Mouse (Mus musculus) lung, postnatal 0 days (tissue): ENCODE measurements at regions not wholly inside any gene's neighbourhood (a gene's known extent, or its start where the extent isn't known, plus 50 kb on each side); places are given as distances from the start of the nearest gene placed in this dataset.

ENCODE experiments used
- ATAC-seq: fragments of 200-750 bp; cut with Nextera tagmentation; 2 replicates; pipeline ENCODE4 v1.8.0; 2017; ENCODE audit warnings: moderate library complexity
- DNase-seq: peaks from one replicate; pipeline ENCODE4 v3.0.0-alpha.2; 2016; ENCODE audit warnings: low spot score
- H3K27ac ChIP-seq: fragments of 300-500 bp; sonication (generic); 2 replicates; pipeline ENCODE4 v1.5.1; 2014; ENCODE audit warnings: antibody characterized with exemption, mild to moderate bottlenecking, low read length, mixed read lengths
- H3K27me3 ChIP-seq: fragments of 300-500 bp; sonication (generic); replicated peaks from 2 replicates; pipeline ENCODE4 v1.6.1; 2014; ENCODE audit warnings: low read length, mixed read lengths; ENCODE audit not compliant: insufficient read depth
- H3K36me3 ChIP-seq: fragments of 300-500 bp; sonication (generic); 2 replicates; pipeline ENCODE4 v1.6.1; 2014; ENCODE audit warnings: low read length, mixed read lengths; ENCODE audit not compliant: insufficient read depth
- H3K4me1 ChIP-seq: fragments of 300-500 bp; sonication (generic); 2 replicates; pipeline ENCODE4 v1.6.1; 2014; ENCODE audit warnings: antibody characterized with exemption, low read depth, low read length, mixed read lengths; ENCODE audit not compliant: insufficient read depth
- H3K4me2 ChIP-seq: fragments of 300-500 bp; sonication (generic); replicated peaks from 2 replicates; pipeline ENCODE4 v1.6.1; 2014; ENCODE audit warnings: low read depth, mild to moderate bottlenecking, low read length, moderate library complexity, mixed read lengths
- H3K4me3 ChIP-seq: fragments of 300-500 bp; sonication (generic); 2 replicates; pipeline ENCODE4 v1.5.1; 2014; ENCODE audit warnings: low read depth, low read length
- H3K9ac ChIP-seq: fragments of 300-500 bp; sonication (generic); replicated peaks from 2 replicates; pipeline ENCODE4 v1.6.1; 2014; ENCODE audit warnings: low read depth, mild to moderate bottlenecking
- H3K9me3 ChIP-seq: fragments of 300-500 bp; sonication (generic); 2 replicates; pipeline ENCODE4 v1.6.1; 2016; ENCODE audit warnings: low read length, mixed read lengths
- CTCF ChIP-seq: IDR thresholded peaks from 2 replicates; pipeline ENCODE4 v1.5.1; 2016; ENCODE audit warnings: antibody characterized with exemption, mild to moderate bottlenecking
- EP300 ChIP-seq: IDR thresholded peaks from 2 replicates; pipeline ENCODE4 v1.6.1; 2016; ENCODE audit warnings: antibody characterized with exemption, mild to moderate bottlenecking, control low read depth
- WGBS: fragments of 180-500 bp; shearing (Covaris S2); extraction: QIAGEN DNeasy Blood & Tissue Kit; methylation state at CpG from one replicate; pipeline ENCODE4 v1.1.7; 2014; 5-methylcytosine and 5-hydroxymethylcytosine counted together

- no peak overlapping the region for H3K4me3 ChIP-seq
- peak; percentile 69 for DNase-seq
- H3K4me2 ChIP-seq: no peak overlapping the region
- TF ChIP-seq CTCF (no peak), EP300 (no peak)
- H3K9me3 ChIP-seq: no peaks in the 10 kb centered on the region
- H3K27ac ChIP-seq: no peak overlapping the region
- peak; percentile 53 for ATAC-seq
- H3K27me3 ChIP-seq: no peaks in the 10 kb centered on the region
- no peak overlapping the region for H3K9ac ChIP-seq
- H3K36me3 ChIP-seq: no peaks in the 10 kb centered on the region
- H3K4me1 ChIP-seq: no peaks in the 10 kb centered on the region
- WGBS: 67% methylated on average over 6 of the region's 6 CpGs
Observed at GRCm38 (mm10) chr1:71967574-71968104, 244.5 kb downstream of the Mreg start.

GRCm38 (mm10) chr1:71964450-71965126, 247.5 kb downstream of the Mreg start:
- DNase-seq: no peak

GRCm38 (mm10) chr1:71956940-71957339, 255.2 kb downstream of the Mreg start:
- no peak overlapping the region for H3K27ac ChIP-seq
- DNase-seq (peak; percentile 48), ATAC-seq (peak; percentile 41)
- TF ChIP-seq CTCF (no peak), EP300 (peak; percentile 58; the same call in 1 of the 2 replicates)
- H3K9ac ChIP-seq: no peak overlapping the region
- H3K27me3 ChIP-seq: no peaks in the 10 kb centered on the region
- no peak overlapping the region for H3K4me3 ChIP-seq
- H3K4me1 ChIP-seq: no peaks in the 10 kb centered on the region
- no peaks in the 10 kb centered on the region for H3K9me3 ChIP-seq
- no peak overlapping the region for H3K4me2 ChIP-seq
- 45% methylated on average over 3 of the region's 3 CpGs for WGBS
- no peaks in the 10 kb centered on the region for H3K36me3 ChIP-seq

More at GRCm38 (mm10) chr1:71964450-71965126, 247.5 kb downstream of the Mreg start:
- Histone ChIP-seq H3K9ac (no peak overlapping the region), H3K4me1 (no peaks in the 10 kb centered on the region), H3K27ac (no peak overlapping the region), H3K9me3 (no peaks in the 10 kb centered on the region), H3K27me3 (no peaks in the 10 kb centered on the region), H3K36me3 (no peaks in the 10 kb centered on the region), H3K4me2 (no peak overlapping the region), H3K4me3 (no peak overlapping the region)
- ATAC-seq: no peak
- TF ChIP-seq EP300 (no peak), CTCF (no peak)
- 80% methylated on average over 4 of the region's 4 CpGs for WGBS

GRCm38 (mm10) chr1:71955331-71955730, 256.8 kb downstream of the Mreg start:
- no peak for ATAC-seq
- no peak for DNase-seq
- Histone ChIP-seq H3K27ac (no peak overlapping the region), H3K9me3 (no peaks in the 10 kb centered on the region), H3K4me2 (no peak overlapping the region), H3K36me3 (no peaks in the 10 kb centered on the region), H3K4me3 (no peak overlapping the region), H3K9ac (no peak overlapping the region), H3K27me3 (no peaks in the 10 kb centered on the region), H3K4me1 (no peaks in the 10 kb centered on the region)
- TF ChIP-seq CTCF (no peak), EP300 (no peak)

- Histone ChIP-seq H3K9me3 (no peaks in the 10 kb centered on the region), H3K9ac (no peak overlapping the region), H3K4me3 (no peak overlapping the region), H3K4me1 (no peaks in the 10 kb centered on the region), H3K27me3 (no peaks in the 10 kb centered on the region), H3K27ac (no peak overlapping the region), H3K36me3 (no peaks in the 10 kb centered on the region), H3K4me2 (no peak overlapping the region)
- 60% methylated on average over 6 of the region's 6 CpGs for WGBS
- TF ChIP-seq EP300: no peak
- TF ChIP-seq CTCF: no peak
- DNase-seq (peak; percentile 15), ATAC-seq (peak; percentile 33; the same call in 1 of the 2 replicates)
Observed at GRCm38 (mm10) chr1:71953292-71953691, 258.8 kb downstream of the Mreg start.

GRCm38 (mm10) chr1:71949549-71949948, 262.6 kb downstream of the Mreg start:
- H3K4me2 ChIP-seq: no peak overlapping the region
- H3K4me3 ChIP-seq: no peak overlapping the region
- no peaks in the 10 kb centered on the region for H3K9me3 ChIP-seq
- H3K9ac ChIP-seq: no peak overlapping the region
- H3K36me3 ChIP-seq: no peaks in the 10 kb centered on the region
- H3K27ac ChIP-seq: no peak overlapping the region
- TF ChIP-seq EP300 (no peak), CTCF (no peak)
- H3K4me1 ChIP-seq: no peaks in the 10 kb centered on the region
- ATAC-seq: no peak
- WGBS: 83% methylated on average over 7 of the region's 7 CpGs
- no peak for DNase-seq
- H3K27me3 ChIP-seq: no peaks in the 10 kb centered on the region

DNA sequence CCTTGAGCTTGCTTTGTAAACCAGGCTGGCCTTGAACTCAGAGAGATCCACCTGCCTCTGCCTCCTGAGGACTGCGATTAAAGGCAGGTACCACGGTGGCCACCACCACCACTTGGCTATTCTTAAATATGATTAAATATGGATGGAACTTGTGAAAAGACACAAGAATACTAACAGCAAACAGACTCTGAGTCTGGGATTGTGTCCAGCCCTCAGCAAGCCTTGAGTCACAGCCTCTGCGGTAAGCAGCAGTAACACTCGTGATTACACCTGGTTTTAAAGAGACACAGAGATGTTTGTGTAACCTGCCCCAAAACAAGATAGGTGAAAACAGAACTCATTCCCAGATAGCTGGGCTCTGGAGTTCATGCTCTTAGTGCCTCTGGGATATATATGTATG, 263.4 kb downstream of the Mreg start:
- H3K9ac ChIP-seq: no peak overlapping the region
- TF ChIP-seq CTCF: no peak
- TF ChIP-seq EP300: no peak
- no peak for ATAC-seq
- H3K36me3 ChIP-seq: no peaks in the 10 kb centered on the region
- H3K4me2 ChIP-seq: no peak overlapping the region
- WGBS: 88% methylated on average over 4 of the region's 4 CpGs
- no peaks in the 10 kb centered on the region for H3K27me3 ChIP-seq
- no peaks in the 10 kb centered on the region for H3K9me3 ChIP-seq
- H3K4me1 ChIP-seq: no peaks in the 10 kb centered on the region
- no peak for DNase-seq
- H3K4me3 ChIP-seq: no peak overlapping the region
- H3K27ac ChIP-seq: no peak overlapping the region
